26 mouse cellular contexts compared by ENCODE assay signal in the genomic region with DNA sequence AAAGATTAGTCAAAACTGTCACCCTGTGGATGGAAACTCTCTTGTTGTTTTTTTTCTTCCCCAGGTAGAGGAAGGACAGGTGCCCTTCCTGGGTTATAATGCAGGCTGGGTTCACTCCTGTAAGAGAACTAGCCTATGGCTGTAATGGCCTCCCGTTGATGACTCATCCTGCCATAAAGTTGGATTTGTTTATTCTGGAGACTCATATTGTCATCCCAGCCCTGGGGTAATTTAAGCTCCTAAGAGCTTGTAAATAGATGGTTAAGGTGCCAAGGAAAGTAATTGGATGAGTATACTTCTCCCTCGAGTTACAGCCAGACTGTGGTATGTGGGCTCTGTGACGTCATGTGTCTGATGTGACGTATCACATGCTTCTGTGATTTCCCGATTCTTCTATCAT.
DNase-seq lines count a peak whose midpoint lies in the region; ATAC-seq and TF ChIP-seq lines count a peak whose summit lies in the region.
"Had no signal": no experiment of that assay in that cellular context is flagged by ENCODE, and none has a peak within 500 bp of the region (broad histone marks: within the 10 kb centered on the region; RNA-seq: fewer than 3 reads in every experiment).

No protein-coding gene starts in this region.

- H3K36me3 ChIP-seq in intestine, postnatal 0 days (ENCODE audit: control insufficient read depth, insufficient read depth), result no peaks in the 10 kb centered on the region
- H3K36me3 ChIP-seq in kidney, embryonic 14.5 days (ENCODE audit: control insufficient read depth, insufficient read depth, low read length), result no peaks in the 10 kb centered on the region
- no peaks in the 10 kb centered on the region for H3K36me3 ChIP-seq in heart, embryonic 10.5 days
- H3K36me3 ChIP-seq: heart, embryonic 13.5 days; hindbrain, embryonic 10.5 days; hindbrain, embryonic 15.5 days; kidney, embryonic 15.5 days; limb, embryonic 13.5 days; stomach, embryonic 15.5 days had no signal

- 24% methylated on average over 5 of the region's 5 CpGs for WGBS in intestine, postnatal 0 days
- 49% methylated on average over 5 of the region's 5 CpGs for WGBS in kidney, embryonic 14.5 days
- WGBS in heart, embryonic 10.5 days, result 85% methylated on average over 5 of the region's 5 CpGs

- no peak overlapping the region for H3K4me3 ChIP-seq in intestine, postnatal 0 days (ENCODE audit: low read depth, low read length)
- H3K4me3 ChIP-seq in kidney, embryonic 14.5 days (ENCODE audit: low read length), result no peak overlapping the region
- no peak overlapping the region for H3K4me3 ChIP-seq in heart, embryonic 10.5 days
- H3K4me3 ChIP-seq: heart, embryonic 13.5 days; hindbrain, embryonic 10.5 days; hindbrain, embryonic 15.5 days; kidney, embryonic 15.5 days; limb, embryonic 13.5 days; stomach, embryonic 15.5 days had no signal

- ATAC-seq in intestine, postnatal 0 days, result peak; percentile 75
- no peak for ATAC-seq in kidney, embryonic 14.5 days (ENCODE audit: low FRiP score, low TSS enrichment)
- ATAC-seq: forebrain, postnatal 0 days; liver, postnatal 0 days had no signal

- no peak overlapping the region for H3K27ac ChIP-seq in intestine, postnatal 0 days (ENCODE audit: low read depth, low read length)
- H3K27ac ChIP-seq in kidney, embryonic 14.5 days (ENCODE audit: low read depth, low read length), result no peak overlapping the region
- no peak overlapping the region for H3K27ac ChIP-seq in heart, embryonic 10.5 days
- H3K27ac ChIP-seq: heart, embryonic 13.5 days; hindbrain, embryonic 10.5 days; hindbrain, embryonic 15.5 days; kidney, embryonic 15.5 days; limb, embryonic 13.5 days; stomach, embryonic 15.5 days had no signal

- H3K9ac ChIP-seq in intestine, postnatal 0 days (ENCODE audit: low read depth, low read length), result no peak overlapping the region
- no peak overlapping the region for H3K9ac ChIP-seq in kidney, embryonic 14.5 days (ENCODE audit: low read depth, low read length)
- H3K9ac ChIP-seq: forebrain, postnatal 0 days; heart, embryonic 13.5 days; hindbrain, embryonic 15.5 days; kidney, embryonic 15.5 days; limb, embryonic 13.5 days; liver, postnatal 0 days; stomach, embryonic 15.5 days had no signal

- H3K9me3 ChIP-seq in intestine, postnatal 0 days (ENCODE audit: control insufficient read depth), result no peaks in the 10 kb centered on the region
- no peaks in the 10 kb centered on the region for H3K9me3 ChIP-seq in kidney, embryonic 14.5 days (ENCODE audit: control insufficient read depth, low read length)
- H3K9me3 ChIP-seq in heart, embryonic 10.5 days, result no peaks in the 10 kb centered on the region
- H3K9me3 ChIP-seq: heart, embryonic 13.5 days; hindbrain, embryonic 10.5 days; hindbrain, embryonic 15.5 days; kidney, embryonic 15.5 days; limb, embryonic 13.5 days; stomach, embryonic 15.5 days had no signal

- DNase-seq in NIH3T3 (ENCODE audit: low read depth), result peak; percentile 74
- DNase-seq in gonadal fat pad, adult 2 months (ENCODE audit: low read depth), result peak; percentile 10
- no peak for DNase-seq in right cerebral cortex, postnatal 14 days
- no peak for DNase-seq in heart, embryonic 10.5 days (ENCODE audit: low spot score)
- DNase-seq: adrenal gland, adult 8-10 months; cerebellum, adult 2 months; cerebellum, postnatal 14 days; forebrain, postnatal 0 days; heart, adult 18-20 months; heart, postnatal 10 days; kidney, adult 11 months; kidney, postnatal 36 days; liver, postnatal 0 days; lung, postnatal 36 days; retina, postnatal 1 day; right cerebral cortex, postnatal 25 days had no signal

- H3K4me1 ChIP-seq in intestine, postnatal 0 days (replicated peaks; ENCODE audit: control insufficient read depth, insufficient read depth, low read length), result no peaks in the 10 kb centered on the region
- H3K4me1 ChIP-seq in kidney, embryonic 14.5 days (ENCODE audit: control insufficient read depth, insufficient read depth, low read length), result no peaks in the 10 kb centered on the region
- no peaks in the 10 kb centered on the region for H3K4me1 ChIP-seq in heart, embryonic 10.5 days
- H3K4me1 ChIP-seq: heart, embryonic 13.5 days; hindbrain, embryonic 10.5 days; hindbrain, embryonic 15.5 days; kidney, embryonic 15.5 days; stomach, embryonic 15.5 days had no signal

- no peak overlapping the region for H3K4me2 ChIP-seq in intestine, postnatal 0 days (replicated peaks; ENCODE audit: low read depth)
- H3K4me2 ChIP-seq in kidney, embryonic 14.5 days (replicated peaks; ENCODE audit: low read depth, low read length), result no peak overlapping the region
- H3K4me2 ChIP-seq: heart, embryonic 13.5 days; hindbrain, embryonic 15.5 days; kidney, embryonic 15.5 days; limb, embryonic 13.5 days; liver, embryonic 11.5 days; midbrain, embryonic 11.5 days; stomach, embryonic 15.5 days had no signal

- H3K27me3 ChIP-seq in intestine, postnatal 0 days (replicated peaks; ENCODE audit: control insufficient read depth, insufficient read depth, low read length), result no peaks in the 10 kb centered on the region
- no peaks in the 10 kb centered on the region for H3K27me3 ChIP-seq in kidney, embryonic 14.5 days (ENCODE audit: control insufficient read depth, insufficient read depth, low read length)
- no peaks in the 10 kb centered on the region for H3K27me3 ChIP-seq in heart, embryonic 10.5 days (ENCODE audit: insufficient read depth, poor library complexity, severe bottlenecking)
- H3K27me3 ChIP-seq: heart, embryonic 13.5 days; hindbrain, embryonic 15.5 days; kidney, embryonic 15.5 days; limb, embryonic 13.5 days; stomach, embryonic 15.5 days had no signal

- TF ChIP-seq CTCF in intestine, postnatal 0 days (IDR thresholded peaks at IDR 0.05; ENCODE audit: low read depth), result no peak

Comparison
In these comparisons a context has a peak if more than half of its experiments do, and no peak if none do; other contexts are left out.
1. DNase-seq: peak in NIH3T3 (single experiment) and gonadal fat pad, adult 2 months (single experiment); none in right cerebral cortex, postnatal 14 days (single experiment) and heart, embryonic 10.5 days (single experiment).